Mouse (Mus musculus): ENCODE measurements around the gene Lrrc26. TPM values are rescaled to one million over a fixed set of nuclear protein-coding genes. Genes with fewer than 3 reads are reported as not detected.
A peak's percentile ranks its signal among the peaks of the same experiment; 100 is the strongest.

Gene Lrrc26
- total RNA-seq, 2 experiments from 2014 or later, result not detected

- DNase-seq (ENCODE audit: low spot score in 2 of 2), result no peak
- intact Hi-C loops (cut with DNase I), result no loop called here
Measured at GRCm38 (mm10) chr2:25264851-25265250, 24.9 kb upstream of the Lrrc26 start.

GRCm38 (mm10) chr2:25265897-25266656 lies 23.6 kb upstream of the Lrrc26 start:
- intact Hi-C loops (cut with DNase I), result no loop called here
- no peak for DNase-seq (ENCODE audit: low spot score in 2 of 2)

DNA sequence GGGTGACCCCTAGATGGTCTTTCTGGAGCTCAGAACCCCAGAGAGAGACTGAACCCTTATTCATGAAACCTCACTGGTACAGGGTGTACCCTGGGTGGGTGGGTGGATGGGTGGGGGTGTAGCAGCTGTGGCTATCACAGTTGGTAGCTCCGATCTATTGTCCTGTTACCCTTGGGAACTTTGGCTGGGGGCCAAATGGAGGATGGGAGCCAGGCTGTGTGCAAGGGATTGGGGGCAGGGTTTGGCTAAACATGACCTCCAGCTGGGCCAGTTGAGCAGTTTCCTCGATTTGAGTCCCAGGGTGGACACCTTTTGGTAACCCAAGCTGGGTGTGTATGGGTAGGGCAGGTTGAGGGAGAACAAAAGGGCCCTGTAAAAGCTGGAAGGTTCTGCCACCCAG lies 23.0 kb upstream of the Lrrc26 start:
- no peak for DNase-seq (ENCODE audit: low spot score in 2 of 2)
- intact Hi-C loops (cut with DNase I), result no loop called here

GRCm38 (mm10) chr2:25267241-25267640 lies 22.5 kb upstream of the Lrrc26 start:
- DNase-seq (ENCODE audit: low spot score in 2 of 2), result no peak
- intact Hi-C loops (cut with DNase I), result no loop called here

DNA sequence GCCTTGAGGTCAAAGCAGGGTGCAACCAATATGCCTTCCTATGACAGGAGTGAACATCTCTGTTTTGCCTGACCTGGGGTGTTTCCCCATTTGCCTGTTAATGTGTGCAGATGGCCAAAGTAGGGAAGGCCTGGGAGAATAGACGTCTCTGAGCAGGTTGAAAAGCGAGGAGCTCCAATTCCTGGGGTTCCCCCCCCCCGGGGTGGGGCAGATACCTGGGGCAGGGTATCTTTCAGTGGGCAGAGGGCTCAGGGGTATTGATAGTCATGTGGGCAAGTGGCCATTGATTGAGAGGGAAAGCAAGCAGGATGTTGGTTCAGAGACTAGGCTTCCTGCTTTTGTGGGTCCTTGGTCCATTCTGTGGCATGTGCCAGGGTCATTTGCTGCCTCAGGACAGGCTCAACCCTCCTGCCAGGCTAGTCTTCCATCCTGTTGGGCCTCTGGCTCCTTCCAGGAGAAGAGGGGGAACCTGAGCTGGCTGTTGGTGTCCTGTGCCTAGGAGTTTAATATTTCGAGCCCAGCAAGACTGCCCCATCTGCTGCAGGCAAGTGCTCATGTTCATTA lies 21.9 kb upstream of the Lrrc26 start:
- intact Hi-C loops (cut with DNase I), result no loop called here
- no peak for DNase-seq (ENCODE audit: low spot score in 2 of 2)

DNA sequence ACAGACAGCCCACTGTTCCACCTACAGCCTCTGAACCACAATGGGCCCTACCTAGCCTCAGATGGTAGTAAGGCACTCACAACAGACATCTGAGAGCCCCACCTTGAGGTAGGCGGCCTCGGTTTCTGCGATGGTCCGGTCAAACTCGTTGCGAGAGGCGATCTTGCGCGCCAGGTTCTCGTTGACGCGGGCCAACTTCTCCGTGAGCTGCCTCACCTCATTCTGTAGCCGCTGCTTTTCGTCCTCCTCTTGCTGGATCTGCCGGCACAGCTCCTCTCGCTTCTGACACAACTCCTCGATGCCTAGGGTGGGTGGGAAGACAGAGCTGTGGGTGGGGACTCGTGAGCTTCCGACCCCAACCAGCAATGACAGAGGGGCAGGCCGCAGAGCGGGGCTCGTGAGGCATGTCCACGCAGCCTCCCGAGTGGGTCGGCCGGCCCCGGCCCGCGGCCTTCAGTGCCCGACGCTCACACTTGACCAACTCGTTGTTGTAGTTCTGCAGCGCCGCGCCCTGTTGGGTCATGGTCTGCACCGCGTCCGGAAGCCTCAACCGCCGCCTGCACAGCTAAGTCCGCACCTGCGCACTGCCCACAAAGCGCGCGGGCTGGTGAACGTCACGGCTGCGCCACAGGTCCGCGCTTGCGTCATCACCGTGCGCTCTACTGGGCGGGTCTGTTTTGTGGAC lies 17.7 kb upstream of the Lrrc26 start, which contains the start of the genes Ssna1 and Anapc2:
Gene Ssna1, minus strand, starts transcription at position 612 of the 685 bp plus-strand sequence.
Gene Anapc2, plus strand, starts transcription at position 652 of the 685 bp plus-strand sequence.
- intact Hi-C loops (cut with DNase I), result loop anchor here (5.0 kb wide), 1 partner anchor 45 kb away; no protein-coding TSS in a partner anchor
- DNase-seq (ENCODE audit: low spot score in 2 of 2), result peak; percentile 97 to 98

DNA sequence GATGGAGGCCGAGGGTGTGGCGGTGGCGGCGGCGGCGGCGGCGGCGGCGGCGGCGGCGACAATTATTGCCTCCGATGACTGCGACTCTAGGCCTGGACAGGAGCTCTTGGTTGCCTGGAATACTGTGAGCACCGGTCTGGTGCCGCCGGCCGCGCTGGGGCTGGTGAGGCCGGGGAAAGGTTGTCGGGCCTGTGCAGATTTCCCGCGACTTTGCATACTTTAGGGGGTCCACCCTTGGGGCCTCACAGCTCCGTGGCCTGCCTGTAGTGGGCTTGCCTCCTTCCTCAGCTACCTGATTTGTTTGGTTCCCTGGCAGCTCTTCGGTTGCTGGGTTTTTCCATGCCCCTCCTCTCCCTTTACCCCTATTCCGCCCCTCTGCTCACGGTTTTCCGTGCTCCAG lies 17.2 kb upstream of the Lrrc26 start:
- intact Hi-C loops (cut with DNase I), result loop anchor here (5.0 kb wide), 1 partner anchor 45 kb away; no protein-coding TSS in a partner anchor
- DNase-seq (ENCODE audit: low spot score in 2 of 2), result no peak

DNA sequence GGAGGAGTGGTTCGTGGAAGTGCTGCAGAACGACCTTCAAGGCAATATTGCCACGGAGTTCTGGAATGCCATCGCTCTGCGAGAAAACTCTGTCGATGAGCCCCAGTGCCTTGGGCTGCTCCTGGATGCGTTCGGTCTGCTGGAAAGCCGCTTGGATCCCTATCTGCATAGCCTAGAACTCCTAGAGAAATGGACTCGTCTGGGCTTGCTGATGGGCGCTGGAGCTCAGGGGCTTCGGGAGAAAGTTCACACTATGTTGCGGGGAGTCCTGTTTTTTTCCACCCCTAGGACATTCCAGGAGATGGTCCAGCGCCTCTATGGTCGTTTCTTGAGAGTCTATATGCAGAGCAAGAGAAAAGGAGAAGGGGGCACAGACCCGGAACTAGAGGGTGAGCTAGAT lies 16.7 kb upstream of the Lrrc26 start:
- no peak for DNase-seq (ENCODE audit: low spot score in 2 of 2)
- intact Hi-C loops (cut with DNase I), result loop anchor here (5.0 kb wide), 1 partner anchor 46 kb away; no protein-coding TSS in a partner anchor

GRCm38 (mm10) chr2:25278928-25279882 lies 10.5 kb upstream of the Lrrc26 start:
- intact Hi-C loops (cut with DNase I), result loop anchor here (5.0 kb wide), 1 partner anchor 48 kb away; no protein-coding TSS in a partner anchor
- peak; percentile 83 to 87 for DNase-seq (ENCODE audit: low spot score in 2 of 2)

- intact Hi-C loops (cut with DNase I), result no loop called here
- no peak for DNase-seq (ENCODE audit: low spot score in 2 of 2)
Measured at GRCm38 (mm10) chr2:25285551-25285950, 4.2 kb upstream of the Lrrc26 start.

GRCm38 (mm10) chr2:25286314-25286713 lies 3.4 kb upstream of the Lrrc26 start:
- no peak for DNase-seq (ENCODE audit: low spot score in 2 of 2)
- intact Hi-C loops (cut with DNase I), result no loop called here

- intact Hi-C loops (cut with DNase I), result no loop called here
- no peak for DNase-seq (ENCODE audit: low spot score in 2 of 2)
Measured at GRCm38 (mm10) chr2:25286837-25287636, 2.7 kb upstream of the Lrrc26 start.

- DNase-seq (ENCODE audit: low spot score in 2 of 2), result no peak
- intact Hi-C loops (cut with DNase I), result no loop called here
Measured at GRCm38 (mm10) chr2:25287927-25288649, 1.6 kb upstream of the Lrrc26 start, which contains the start of gene Tmem210. Tmem210 (plus strand) TSS chr2:25288145.

DNA sequence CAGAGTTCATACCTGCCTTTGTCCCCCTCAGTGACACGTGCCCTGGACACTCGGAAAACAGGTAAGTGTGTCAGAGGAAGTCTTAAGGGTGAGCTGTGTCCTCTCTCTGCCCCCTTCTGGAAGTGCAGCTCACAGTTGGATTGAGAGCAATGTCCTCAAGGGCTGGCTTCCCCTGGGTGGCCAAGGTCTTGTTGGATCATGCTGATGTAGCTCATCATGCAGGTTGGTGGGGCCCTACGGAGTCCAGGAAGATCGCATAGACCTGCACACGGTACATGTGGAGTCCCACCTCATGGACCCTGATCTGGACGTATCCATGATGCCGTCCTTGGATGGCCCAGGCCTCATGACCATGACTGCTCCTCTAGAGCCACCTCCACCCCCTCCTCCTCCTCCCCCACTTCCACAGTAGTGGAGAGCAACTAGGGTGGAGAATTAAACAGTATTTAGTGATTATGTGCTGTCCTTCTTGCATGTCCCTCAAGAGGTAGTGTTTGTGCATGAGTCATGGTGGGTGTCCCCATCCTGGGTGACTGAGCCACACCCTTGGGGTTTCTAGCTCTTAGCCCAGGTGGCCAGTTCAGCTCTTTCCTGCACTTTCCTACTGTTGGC lies 875 bp upstream of the Lrrc26 start:
- intact Hi-C loops (cut with DNase I), result no loop called here
- no peak for DNase-seq (ENCODE audit: low spot score in 2 of 2)

DNA sequence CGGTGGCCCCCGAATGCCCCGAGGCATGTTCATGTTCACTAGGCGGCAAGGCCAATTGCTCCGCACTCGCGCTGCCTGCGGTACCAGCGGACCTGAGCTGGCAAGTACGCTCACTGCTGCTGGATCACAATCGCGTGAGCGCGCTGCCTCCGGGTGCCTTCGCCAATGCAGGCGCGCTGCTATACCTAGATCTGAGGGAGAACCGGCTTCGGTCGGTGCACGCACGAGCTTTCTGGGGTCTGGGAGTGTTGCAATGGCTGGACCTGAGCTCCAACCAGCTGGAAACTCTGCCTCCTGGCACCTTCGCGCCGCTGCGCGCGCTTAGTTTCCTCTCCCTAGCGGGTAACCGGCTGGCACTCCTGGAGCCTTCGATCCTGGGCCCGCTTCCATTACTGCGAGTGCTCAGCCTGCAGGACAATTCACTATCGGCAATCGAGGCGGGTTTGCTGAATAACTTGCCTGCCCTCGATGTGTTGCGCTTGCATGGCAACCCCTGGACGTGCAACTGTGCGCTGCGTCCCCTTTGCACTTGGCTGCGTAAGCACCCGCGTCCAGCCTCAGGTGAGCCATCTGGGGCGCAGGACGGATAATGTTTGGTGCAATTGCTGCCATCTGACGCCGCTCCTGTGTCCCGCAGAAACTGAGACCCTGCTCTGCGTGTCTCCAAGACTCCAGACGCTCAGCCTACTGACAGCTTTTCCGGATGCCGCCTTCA lies 543 bp downstream of the Lrrc26 start:
- intact Hi-C loops (cut with DNase I), result no loop called here
- DNase-seq (ENCODE audit: low spot score in 2 of 2), result peak; percentile 73 to 76

GRCm38 (mm10) chr2:25290816-25291130 lies 1.1 kb downstream of the Lrrc26 start:
- peak; percentile 58 to 81 for DNase-seq (ENCODE audit: low spot score in 2 of 2)
- intact Hi-C loops (cut with DNase I), result no loop called here
